Mouse (Mus musculus) liver, postnatal 0 days (tissue): ENCODE measurements at regions not wholly inside any gene's neighbourhood (a gene's known extent, or its start where the extent isn't known, plus 50 kb on each side); places are given as distances from the start of the nearest gene placed in this dataset.

ENCODE experiments used
- ATAC-seq: fragments of 200-750 bp; cut with Nextera tagmentation; 2 replicates; pipeline ENCODE4 v1.8.0; 2017; ENCODE audit warnings: mild to moderate bottlenecking, moderate library complexity
- DNase-seq: peaks from one replicate; pipeline ENCODE4 v3.0.0-alpha.2; 2016
- H3K27ac ChIP-seq: fragments of 300-500 bp; sonication (generic); 2 replicates; pipeline ENCODE4 v1.5.1; 2014; ENCODE audit warnings: antibody characterized with exemption, moderate library complexity, mild to moderate bottlenecking, low read depth
- H3K27me3 ChIP-seq: fragments of 300-500 bp; sonication (generic); 2 replicates; pipeline ENCODE4 v1.6.1; 2014; ENCODE audit warnings: low read length, control low read depth, mixed read lengths; ENCODE audit not compliant: insufficient read depth
- H3K36me3 ChIP-seq: fragments of 300-500 bp; sonication (generic); replicated peaks from 2 replicates; pipeline ENCODE4 v1.6.1; 2014; ENCODE audit warnings: mild to moderate bottlenecking, control low read depth, low read length, moderate library complexity, mixed read lengths; ENCODE audit not compliant: insufficient read depth
- H3K4me1 ChIP-seq: fragments of 300-500 bp; sonication (generic); 2 replicates; pipeline ENCODE4 v1.6.1; 2014; ENCODE audit warnings: antibody characterized with exemption, mild to moderate bottlenecking, control low read depth; ENCODE audit not compliant: insufficient read depth
- H3K4me2 ChIP-seq: fragments of 300-500 bp; sonication (generic); 2 replicates; pipeline ENCODE4 v1.6.1; 2014; ENCODE audit warnings: low read depth, mild to moderate bottlenecking, low read length, moderate library complexity, mixed read lengths
- H3K4me3 ChIP-seq: fragments of 300-500 bp; sonication (generic); 2 replicates; pipeline ENCODE4 v1.5.1; 2014; ENCODE audit warnings: low read depth, low read length
- H3K9ac ChIP-seq: fragments of 300-500 bp; sonication (generic); replicated peaks from 2 replicates; pipeline ENCODE4 v1.6.1; 2014; ENCODE audit warnings: mild to moderate bottlenecking, moderate library complexity
- H3K9me3 ChIP-seq: fragments of 300-500 bp; sonication (generic); 2 replicates; pipeline ENCODE4 v1.6.1; 2016; ENCODE audit warnings: mild to moderate bottlenecking, control low read depth, low read length, mixed read lengths
- CTCF ChIP-seq: sonication (generic); IDR thresholded peaks from 2 replicates; pipeline ENCODE4 v1.5.1; 2016; ENCODE audit warnings: antibody characterized with exemption, low read depth
- EP300 ChIP-seq: IDR thresholded peaks from 2 replicates; pipeline ENCODE4 v1.6.1; 2016; ENCODE audit warnings: antibody characterized with exemption, low read depth, mild to moderate bottlenecking
- WGBS: fragments of 180-500 bp; shearing (Covaris S2); extraction: QIAGEN DNeasy Blood & Tissue Kit; methylation state at CpG from one replicate; pipeline ENCODE4 v1.1.7; 2014; ENCODE audit not compliant: insufficient replicate concordance; 5-methylcytosine and 5-hydroxymethylcytosine counted together

DNA sequence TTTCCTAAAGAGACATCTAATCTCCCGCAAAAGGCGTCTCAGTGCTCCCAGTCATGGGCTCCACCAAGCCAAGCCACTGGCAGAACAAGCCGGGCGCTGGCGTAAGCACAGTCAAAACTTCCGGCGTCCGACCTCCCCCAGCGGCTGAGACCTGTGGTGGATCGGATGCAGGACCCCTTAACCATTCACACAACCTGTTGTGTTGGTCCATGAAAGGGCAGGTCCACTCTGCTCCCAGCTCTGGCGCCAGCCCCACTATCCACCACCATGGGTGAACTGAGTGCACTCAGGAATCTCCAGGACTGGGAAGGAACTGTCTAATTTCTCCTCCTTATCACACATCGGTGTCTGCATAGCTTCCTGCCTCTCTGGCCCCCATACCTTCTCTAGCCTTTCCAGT is 94.8 kb upstream of the Fut8 start:
- H3K4me1 ChIP-seq, result no peaks in the 10 kb centered on the region
- ATAC-seq (no peak), DNase-seq (no peak)
- H3K27ac ChIP-seq, result no peak overlapping the region
- H3K9me3 ChIP-seq, result no peaks in the 10 kb centered on the region
- no peaks in the 10 kb centered on the region for H3K36me3 ChIP-seq
- no peaks in the 10 kb centered on the region for H3K27me3 ChIP-seq
- TF ChIP-seq EP300, result no peak
- no peak for TF ChIP-seq CTCF
- H3K9ac ChIP-seq, result no peak overlapping the region
- 75% methylated on average over 12 of the region's 12 CpGs for WGBS
- H3K4me2 ChIP-seq, result no peak overlapping the region
- no peak overlapping the region for H3K4me3 ChIP-seq

DNA sequence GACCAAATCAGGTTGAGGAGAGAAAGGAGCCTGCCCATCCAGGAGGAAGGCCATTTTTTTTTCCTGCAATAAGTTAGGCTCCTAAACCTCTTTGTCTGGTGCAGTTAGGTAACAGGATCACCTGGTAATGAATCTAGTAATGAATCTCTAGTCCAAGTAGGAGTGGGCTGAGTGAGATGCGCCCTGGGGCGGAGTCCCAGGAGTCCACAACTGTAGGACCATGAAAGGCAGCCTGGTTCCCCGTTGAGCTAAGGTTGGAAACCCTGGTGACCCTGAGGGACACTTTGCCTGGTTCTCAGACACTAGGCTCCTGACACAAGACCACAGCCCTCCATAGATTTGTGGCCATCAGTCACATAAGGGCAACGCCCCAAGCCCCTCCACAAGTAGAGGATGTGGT is 95.7 kb upstream of the Fut8 start:
- ATAC-seq, result no peak
- no peaks in the 10 kb centered on the region for H3K36me3 ChIP-seq
- TF ChIP-seq EP300 (no peak), CTCF (no peak)

DNA sequence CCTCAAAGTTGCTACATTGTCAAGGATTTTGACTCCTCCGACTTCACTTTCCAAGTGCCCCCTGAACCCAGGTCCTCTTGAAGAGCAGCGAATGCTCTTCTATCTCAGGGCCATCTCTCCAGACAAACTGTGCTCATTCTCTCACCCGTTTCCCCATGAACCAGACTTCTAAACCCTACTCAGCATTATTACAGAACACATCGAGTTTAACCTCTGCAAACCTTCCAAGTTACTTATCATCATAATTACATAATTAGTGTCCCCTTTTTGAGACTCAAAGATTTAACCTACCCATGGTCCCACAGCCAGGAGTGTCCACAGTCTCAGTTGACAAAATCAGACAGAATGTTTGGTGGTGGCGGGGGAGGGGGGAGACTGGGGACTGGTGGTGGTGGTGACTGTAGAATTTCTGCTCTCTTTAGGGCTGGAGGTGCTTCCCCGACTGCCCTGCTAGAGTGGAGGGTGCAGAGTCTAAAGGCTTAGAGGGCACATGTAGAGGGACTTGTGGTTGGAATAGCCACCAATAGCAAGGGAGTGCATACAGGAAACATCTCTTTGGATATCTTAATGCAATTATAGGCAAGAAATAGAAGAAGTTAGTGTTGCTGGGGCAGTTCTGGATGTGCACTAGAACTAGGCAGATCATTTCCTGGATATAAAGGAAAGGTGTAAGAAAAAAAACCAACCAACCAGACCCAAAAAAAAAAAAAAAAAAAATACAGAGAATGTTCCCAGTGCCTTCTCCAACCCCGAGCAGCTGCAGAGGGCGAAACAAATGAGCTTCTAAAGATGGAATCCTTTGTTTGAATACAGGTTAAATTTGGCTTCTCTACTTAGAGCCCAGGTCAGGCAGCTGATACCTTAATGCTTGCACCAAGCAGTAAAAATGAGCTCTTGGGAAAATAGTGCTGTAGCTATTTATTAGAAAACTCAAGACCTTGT is 96.4 kb upstream of the Fut8 start:
- no peak overlapping the region for H3K9ac ChIP-seq
- DNase-seq (no peak), ATAC-seq (no peak)
- H3K36me3 ChIP-seq, result no peaks in the 10 kb centered on the region
- 50% methylated on average over 8 of the region's 8 CpGs for WGBS
- no peak overlapping the region for H3K27ac ChIP-seq
- no peaks in the 10 kb centered on the region for H3K4me1 ChIP-seq
- no peaks in the 10 kb centered on the region for H3K9me3 ChIP-seq
- no peaks in the 10 kb centered on the region for H3K27me3 ChIP-seq
- TF ChIP-seq CTCF (no peak), EP300 (no peak)
- H3K4me2 ChIP-seq, result no peak overlapping the region
- H3K4me3 ChIP-seq, result no peak overlapping the region

More for the DNA sequence above, 95.7 kb upstream of the Fut8 start:
- Histone ChIP-seq H3K27ac (no peak overlapping the region), H3K4me2 (no peak overlapping the region), H3K9me3 (no peaks in the 10 kb centered on the region), H3K27me3 (no peaks in the 10 kb centered on the region), H3K4me3 (no peak overlapping the region), H3K9ac (no peak overlapping the region), H3K4me1 (no peaks in the 10 kb centered on the region)
- DNase-seq, result no peak
- WGBS, result 64% methylated on average over 4 of the region's 4 CpGs

DNA sequence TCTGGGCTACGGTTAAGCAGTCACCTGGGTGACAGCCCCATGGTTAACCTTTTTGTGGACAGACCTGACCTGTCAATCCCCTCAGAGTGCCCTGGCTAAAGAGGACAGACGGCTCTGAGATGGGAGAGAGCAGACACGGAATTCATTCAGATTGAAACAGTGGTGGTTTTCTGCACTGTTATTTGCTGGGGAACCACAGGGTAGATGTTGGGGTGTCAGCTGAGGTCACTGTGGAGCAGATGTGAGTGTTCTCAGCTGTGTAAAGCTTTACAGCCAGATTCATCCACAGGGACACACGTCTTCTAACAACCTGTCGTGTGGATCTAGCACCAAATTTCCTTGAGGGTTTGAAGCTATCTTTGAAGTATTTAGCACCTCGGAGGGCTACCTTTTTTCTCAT is 97.3 kb upstream of the Fut8 start:
- Histone ChIP-seq H3K27ac (no peak overlapping the region), H3K27me3 (no peaks in the 10 kb centered on the region), H3K4me3 (no peak overlapping the region), H3K4me2 (no peak overlapping the region), H3K9me3 (no peaks in the 10 kb centered on the region), H3K4me1 (no peaks in the 10 kb centered on the region), H3K36me3 (no peaks in the 10 kb centered on the region), H3K9ac (no peak overlapping the region)
- DNase-seq (no peak), ATAC-seq (no peak)
- no peak for TF ChIP-seq EP300
- no peak for TF ChIP-seq CTCF
- WGBS, result 58% methylated on average over 6 of the region's 6 CpGs

DNA sequence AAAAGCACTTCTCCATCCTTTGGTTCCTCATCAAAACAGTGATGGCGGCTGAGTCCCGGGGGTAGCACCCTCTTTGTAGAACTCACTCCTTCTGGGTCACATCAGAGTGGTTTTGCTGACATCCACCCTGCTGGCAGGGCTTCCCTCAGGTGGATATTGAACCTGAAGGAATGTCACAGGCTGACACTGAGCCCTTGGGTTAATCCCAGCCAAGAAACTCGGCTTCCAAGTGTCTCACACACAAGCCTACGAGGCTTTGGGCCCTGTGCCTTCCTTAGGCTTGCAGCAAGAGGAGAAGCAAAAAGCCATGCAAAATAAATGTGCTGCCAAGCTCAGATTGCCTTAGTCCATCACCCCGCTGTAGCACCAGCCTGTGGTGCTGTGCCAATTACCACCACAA is 97.8 kb upstream of the Fut8 start:
- Histone ChIP-seq H3K4me2 (no peak overlapping the region), H3K9me3 (no peaks in the 10 kb centered on the region), H3K9ac (no peak overlapping the region), H3K27ac (no peak overlapping the region), H3K4me1 (no peaks in the 10 kb centered on the region), H3K4me3 (no peak overlapping the region), H3K36me3 (no peaks in the 10 kb centered on the region), H3K27me3 (no peaks in the 10 kb centered on the region)
- DNase-seq, result no peak
- TF ChIP-seq EP300 (no peak), CTCF (no peak)
- WGBS, result 77% methylated on average over 5 of the region's 5 CpGs
- no peak for ATAC-seq

DNA sequence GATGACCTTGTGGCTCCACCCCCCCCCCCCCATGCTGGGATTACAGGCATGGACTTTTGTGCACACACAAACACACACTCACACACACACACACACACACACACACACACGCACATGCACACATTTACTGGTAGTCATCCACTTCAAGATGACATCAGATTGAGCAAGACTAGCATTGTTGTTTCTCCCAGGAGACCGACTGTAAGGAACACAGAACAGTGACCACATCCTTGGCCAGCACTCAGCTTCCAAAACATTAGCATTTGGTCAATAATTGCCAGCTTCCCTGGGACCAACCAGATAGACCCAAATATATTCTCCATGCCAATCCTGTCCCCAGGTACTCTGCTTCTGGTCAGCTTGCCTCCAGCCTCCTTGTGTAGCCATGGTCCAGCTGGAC is 98.2 kb upstream of the Fut8 start:
- DNase-seq (no peak), ATAC-seq (no peak)
- Histone ChIP-seq H3K27me3 (no peaks in the 10 kb centered on the region), H3K4me2 (no peak overlapping the region), H3K9ac (no peak overlapping the region), H3K9me3 (no peaks in the 10 kb centered on the region), H3K4me1 (no peaks in the 10 kb centered on the region), H3K27ac (no peak overlapping the region), H3K4me3 (no peak overlapping the region), H3K36me3 (no peaks in the 10 kb centered on the region)
- 65% methylated on average over 2 of the region's 2 CpGs for WGBS
- TF ChIP-seq CTCF (no peak), EP300 (no peak)
